Mouse (Mus musculus) hindbrain, embryonic 13.5 days (tissue): ENCODE data around the gene Riok2. TPM values are rescaled to one million over a fixed set of nuclear protein-coding genes. Genes with fewer than 3 reads are reported as not detected.

Source experiments
- polyA plus RNA-seq: library from polyadenylated mRNA; unstranded; fragments of >200 nt; fragmentation: Nextera tagmentation; extraction: Ambion mirVana; gene quantifications from 2 replicates; pipeline ENCODE4 v1.2.1, GENCODE M21; 2015

Riok2 gene
- polyA plus RNA-seq, 1 experiment from 2014 or later = 24.5 TPM

Other genes starting within 250 kb of the Riok2 start
- 9.3 and 12.4 TPM in 2 replicates for gene Lix1, start 28.4 kb downstream of the Riok2 start, polyA plus RNA-seq